Comparison of ENCODE assay signal across 8 mouse cellular contexts in the genomic region with DNA sequence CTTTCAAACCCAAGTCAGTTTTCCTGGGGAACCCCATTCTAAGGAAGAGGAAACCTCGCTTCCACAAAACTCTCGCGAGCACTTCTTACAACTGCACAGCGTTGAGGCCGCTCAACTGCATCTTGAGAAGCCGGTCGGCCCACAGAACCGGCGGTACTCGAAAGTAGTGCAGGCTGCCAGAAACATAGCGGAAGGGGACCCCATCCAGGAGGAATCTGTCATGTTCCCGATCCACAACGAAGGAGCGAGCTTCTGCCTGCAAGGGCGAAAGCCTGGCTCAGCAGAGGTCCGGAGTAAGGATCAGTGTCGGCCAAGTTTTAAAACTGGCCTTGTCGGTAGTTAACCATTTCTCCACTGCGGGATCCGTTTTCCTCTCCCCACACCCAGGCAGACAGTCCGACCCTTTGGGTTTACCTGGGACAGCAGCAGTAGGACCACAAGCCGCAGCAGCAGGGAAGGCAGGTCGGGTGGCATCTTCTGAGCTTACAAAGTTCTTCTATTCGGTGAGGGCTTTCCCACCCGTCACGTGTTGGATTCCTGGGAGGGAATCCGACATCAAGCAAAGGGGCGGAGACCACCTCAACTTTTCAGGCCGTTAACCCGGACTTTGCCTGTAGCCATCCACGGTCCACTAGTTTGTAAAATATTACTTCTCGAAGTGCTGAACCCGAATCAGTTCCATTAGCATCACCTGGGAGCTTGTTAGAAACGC. TPM values are rescaled to one million over a fixed set of nuclear protein-coding genes. Genes with fewer than 3 reads are reported as not detected.
DNase-seq lines count a peak whose midpoint lies in the region; ATAC-seq lines count a peak whose summit lies in the region.

No protein-coding gene starts in this region.

- H3K27ac ChIP-seq in heart, embryonic 15.5 days = no peak overlapping the region

- DNase-seq in ovary, postnatal 10 days (ENCODE audit: low spot score) = peak; percentile 34
- no peak for DNase-seq in ovary, adult 18-20 months (ENCODE audit: low spot score)
- DNase-seq in embryo, embryonic 11 days = peak; percentile 61
- peak; percentile 81 for DNase-seq in kidney, postnatal 10 days
- DNase-seq in lung, postnatal 4 days = peak; percentile 65 to 66
- peak; percentile 70 for DNase-seq in testis, postnatal 10 days (ENCODE audit: low spot score)
- DNase-seq in cerebellum, adult 8-10 months = no peak

- no peaks in the 10 kb centered on the region for H3K9me3 ChIP-seq in heart, embryonic 15.5 days (replicated peaks)

- H3K27me3 ChIP-seq in heart, embryonic 15.5 days = peaks cover 8% of the 10 kb centered on the region; the same call in 1 of the 2 replicates

- H3K36me3 ChIP-seq in heart, embryonic 15.5 days = peaks cover 13% of the 10 kb centered on the region

- ATAC-seq in heart, embryonic 15.5 days (replicated peaks; ENCODE audit: insufficient number of reproducible peaks, insufficient read depth, low FRiP score, low read depth) = no peak

- H3K4me2 ChIP-seq in heart, embryonic 15.5 days = peak overlapping the region; percentile 80

- 12% methylated on average over 34 of the region's 34 CpGs for WGBS in heart, embryonic 15.5 days

- peak overlapping the region; percentile 48 for H3K4me3 ChIP-seq in heart, embryonic 15.5 days

- peaks cover 32% of the 10 kb centered on the region for H3K4me1 ChIP-seq in heart, embryonic 15.5 days (replicated peaks)

- H3K9ac ChIP-seq in heart, embryonic 15.5 days = peak overlapping the region; percentile 58

RNA-seq across cellular contexts. Expression of a gene that starts 1.5 kb away (rescaled TPM):
- 9.4 and 11.4 TPM in 2 replicates for polyA plus RNA-seq in heart, embryonic 15.5 days (2015; fragmentation: Nextera tagmentation; extraction: Ambion mirVana)

RNA-seq across cellular contexts. Expression of a gene that starts 1.5 kb away (rescaled TPM):
- polyA plus RNA-seq in heart, embryonic 15.5 days (2015; fragmentation: Nextera tagmentation; extraction: Ambion mirVana) = 73.6 and 96.9 TPM in 2 replicates

RNA-seq across cellular contexts. Expression of a gene that starts 10.5 kb away (rescaled TPM):
- 41.9 and 56.7 TPM in 2 replicates for polyA plus RNA-seq in heart, embryonic 15.5 days (2015; fragmentation: Nextera tagmentation; extraction: Ambion mirVana)

RNA-seq across cellular contexts. Expression of a gene that starts 17.1 kb away (rescaled TPM):
- polyA plus RNA-seq in heart, embryonic 15.5 days (2015; fragmentation: Nextera tagmentation; extraction: Ambion mirVana) = 27.1 and 31.0 TPM in 2 replicates

RNA-seq across cellular contexts. Expression of a gene that starts 17.2 kb away (rescaled TPM):
- 24.3 and 25.9 TPM in 2 replicates for polyA plus RNA-seq in heart, embryonic 15.5 days (2015; fragmentation: Nextera tagmentation; extraction: Ambion mirVana)

Comparison
In these comparisons a context has a peak if more than half of its experiments do, and no peak if none do; other contexts are left out.
1. DNase-seq: peak in ovary, postnatal 10 days (single experiment), embryo, embryonic 11 days (single experiment), kidney, postnatal 10 days (single experiment), lung, postnatal 4 days (2 of 2) and testis, postnatal 10 days (single experiment); none in ovary, adult 18-20 months (single experiment) and cerebellum, adult 8-10 months (single experiment).